Mouse (Mus musculus): ENCODE data around the gene Cela1.

DNA sequence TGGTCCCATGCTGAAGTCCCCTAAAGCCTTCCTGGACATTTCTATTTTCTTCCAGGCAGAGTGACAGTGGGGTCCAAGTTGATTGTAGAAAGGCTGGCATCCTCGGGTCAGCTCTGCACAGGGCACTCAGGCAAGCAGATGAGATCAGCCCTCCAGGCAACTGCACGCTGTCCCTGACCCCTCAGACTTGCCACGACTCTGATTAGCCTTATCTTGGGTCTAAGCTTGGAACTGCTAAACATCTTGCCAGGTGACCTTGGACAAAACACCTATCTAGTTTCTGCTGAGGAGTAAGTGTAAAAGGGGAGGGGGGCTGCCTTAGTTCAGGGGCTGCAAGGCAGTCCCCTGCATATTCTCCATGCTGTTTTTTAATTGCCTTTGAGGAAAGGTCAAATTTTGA lies 4.3 kb upstream of the Cela1 start:
- TF ChIP-seq POLR2A (IDR thresholded peaks at IDR 0.05; ENCODE audit: extremely low read depth, insufficient read depth, low read length) (no peak), CTCF (IDR thresholded peaks at IDR 0.05; ENCODE audit: extremely low read depth, insufficient read depth, low read length) (no peak)
